Mouse (Mus musculus) erythroblast, embryonic 14.5 days (primary cell): ENCODE measurements around the gene Zan.

ENCODE experiments used
- GATA1 ChIP-seq: IDR thresholded peaks from 2 replicates; pipeline ENCODE4 v1.6.1; 2012; ENCODE audit warnings: low read length, inconsistent platforms, mixed read lengths
- TAL1 ChIP-seq: IDR thresholded peaks from 3 replicates; pipeline ENCODE4 v1.6.1; 2012; ENCODE audit warnings: low read length, inconsistent platforms, mixed read lengths

- no peak for TF ChIP-seq TAL1
- no peak for TF ChIP-seq GATA1
Observed at GRCm38 (mm10) chr5:137351394-137351793, 125.5 kb downstream of the Zan start.
